Mouse (Mus musculus): ENCODE results near the gene Traf6. TPM values are rescaled to one million over a fixed set of nuclear protein-coding genes. Genes with fewer than 3 reads are reported as not detected.

Traf6 gene
- polyA plus RNA-seq, 2 experiments from 2014 or later: 13.2 to 15.5 TPM

Other genes starting within 250 kb of the Traf6 start
- under 1 TPM in 1 of 2 experiments, not detected in 1; 0.27 TPM for gene Rag2, start 53.7 kb upstream of the Traf6 start, polyA plus RNA-seq (2017; shearing (Covaris generic))
- gene Rag1, start 28.9 kb upstream of the Traf6 start, polyA plus RNA-seq (2017; shearing (Covaris generic)): not detected
- 1 to 10 TPM in 1 of 2 experiments, under 1 TPM in 1; 0.82 to 3.5 TPM for gene B230118H07Rik, start 28.9 kb upstream of the Traf6 start, polyA plus RNA-seq (2017; shearing (Covaris generic))
- gene Prr5l, start 204.6 kb downstream of the Traf6 start, polyA plus RNA-seq (2017; shearing (Covaris generic)): 1 to 10 TPM; 1.5 to 3.1 TPM
- 10 to 100 TPM; 27.8 to 37.1 TPM for gene Commd9, start 207.8 kb downstream of the Traf6 start, polyA plus RNA-seq (2017; shearing (Covaris generic))

All from CD4-positive, CD25-positive, alpha-beta regulatory T cell, adult 4 months (primary cell).